Mouse (Mus musculus): ENCODE data around the gene Klk12.

The Klk12 gene

GRCm38 (mm10) chr7:43768597-43768996, at the start of gene Klk12:
Klk12 (plus strand) TSS chr7:43768897.
- in situ Hi-C loops (cut with MboI, MseI), result no loop called here

GRCm38 (mm10) chr7:43747788-43748187, 20.9 kb upstream of the Klk12 start:
- in situ Hi-C loops (cut with MboI, MseI), result no loop called here

- in situ Hi-C loops (cut with MboI, MseI), result no loop called here
Measured at GRCm38 (mm10) chr7:43752806-43753205, 15.9 kb upstream of the Klk12 start.

- in situ Hi-C loops (cut with MboI, MseI), result no loop called here
Measured at GRCm38 (mm10) chr7:43766484-43766883, 2.2 kb upstream of the Klk12 start.

- in situ Hi-C loops (cut with MboI, MseI), result no loop called here
Measured at GRCm38 (mm10) chr7:43769636-43770035, 939 bp downstream of the Klk12 start.

- in situ Hi-C loops (cut with MboI, MseI), result no loop called here
Measured at GRCm38 (mm10) chr7:43770701-43771100, 2.0 kb downstream of the Klk12 start.

- in situ Hi-C loops (cut with MboI, MseI), result no loop called here
Measured at GRCm38 (mm10) chr7:43771916-43772315, 3.2 kb downstream of the Klk12 start.

- in situ Hi-C loops (cut with MboI, MseI), result no loop called here
Measured at GRCm38 (mm10) chr7:43772901-43773300, 4.2 kb downstream of the Klk12 start.

GRCm38 (mm10) chr7:43774364-43774763, 5.7 kb downstream of the Klk12 start, which contains the start of gene Klk11:
Klk11 (plus strand) TSS chr7:43774604.
- in situ Hi-C loops (cut with MboI, MseI), result no loop called here

GRCm38 (mm10) chr7:43774802-43775201, 6.1 kb downstream of the Klk12 start:
- in situ Hi-C loops (cut with MboI, MseI), result loop anchor here (5.0 to 25.0 kb wide), 3 partner anchors 37 to 687 kb away; partner anchors contain the start of genes Aspdh, Josd2, Klk14 and Klk7

GRCm38 (mm10) chr7:43775311-43776057, 6.8 kb downstream of the Klk12 start:
- in situ Hi-C loops (cut with MboI, MseI), result loop anchor here (5.0 to 25.0 kb wide), 3 partner anchors 37 to 687 kb away; partner anchors contain the start of genes Aspdh, Josd2, Klk14 and Klk7

GRCm38 (mm10) chr7:43776506-43776905, 7.8 kb downstream of the Klk12 start:
- in situ Hi-C loops (cut with MboI, MseI), result loop anchor here (5.0 to 25.0 kb wide), 3 partner anchors 36 to 686 kb away; partner anchors contain the start of genes Aspdh, Josd2, Klk14 and Klk7

GRCm38 (mm10) chr7:43777423-43777822, 8.7 kb downstream of the Klk12 start:
- in situ Hi-C loops (cut with MboI, MseI), result loop anchor here (5.0 to 25.0 kb wide), 3 partner anchors 35 to 685 kb away; partner anchors contain the start of genes Aspdh, Josd2, Klk14 and Klk7

- in situ Hi-C loops (cut with MboI, MseI), result loop anchor here (5.0 to 25.0 kb wide), 3 partner anchors 34 to 684 kb away; partner anchors contain the start of genes Aspdh, Josd2, Klk14 and Klk7
Measured at GRCm38 (mm10) chr7:43778176-43778970, 9.7 kb downstream of the Klk12 start.

- in situ Hi-C loops (cut with MboI, MseI), result loop anchor here (25.0 kb wide), 1 partner anchor 682 kb away; the partner anchor contains the start of genes Aspdh and Josd2
Measured at GRCm38 (mm10) chr7:43780241-43780640, 11.5 kb downstream of the Klk12 start.

- in situ Hi-C loops (cut with MboI, MseI), result loop anchor here (25.0 kb wide), 1 partner anchor 682 kb away; the partner anchor contains the start of genes Aspdh and Josd2
Measured at GRCm38 (mm10) chr7:43780746-43781145, 12.0 kb downstream of the Klk12 start, which contains the start of gene Klk10. Klk10 (plus strand) TSS chr7:43781035.

- in situ Hi-C loops (cut with MboI, MseI), result loop anchor here (25.0 kb wide), 1 partner anchor 681 kb away; the partner anchor contains the start of genes Aspdh and Josd2
Measured at GRCm38 (mm10) chr7:43781541-43781940, 12.8 kb downstream of the Klk12 start.

GRCm38 (mm10) chr7:43782275-43783265, 13.9 kb downstream of the Klk12 start:
- in situ Hi-C loops (cut with MboI, MseI), result loop anchor here (25.0 kb wide), 1 partner anchor 680 kb away; the partner anchor contains the start of genes Aspdh and Josd2

GRCm38 (mm10) chr7:43785286-43785685, 16.6 kb downstream of the Klk12 start:
- in situ Hi-C loops (cut with MboI, MseI), result loop anchor here (25.0 kb wide), 1 partner anchor 677 kb away; the partner anchor contains the start of genes Aspdh and Josd2

GRCm38 (mm10) chr7:43788096-43788495, 19.4 kb downstream of the Klk12 start:
- in situ Hi-C loops (cut with MboI, MseI), result loop anchor here (25.0 kb wide), 1 partner anchor 674 kb away; the partner anchor contains the start of genes Aspdh and Josd2
